Mouse (Mus musculus) thymus, adult 2 months (tissue): ENCODE measurements around the gene Fbxo40. TPM values are rescaled to one million over a fixed set of nuclear protein-coding genes. Genes with fewer than 3 reads are reported as not detected.

ENCODE experiments used
- DNase-seq: peaks from one replicate; pipeline ENCODE4 v3.0.0; 2021
- H3K27ac ChIP-seq: fragments of 200-500 bp; 2 replicates; pipeline ENCODE4 v1.5.1; 2012; ENCODE audit warnings: low read length, control low read depth; ENCODE audit not compliant: control insufficient read depth, insufficient read depth
- H3K27me3 ChIP-seq: fragments of 200-500 bp; 2 replicates; pipeline ENCODE4 v1.6.1; 2012; ENCODE audit warnings: mild to moderate bottlenecking, low read length, moderate library complexity, mixed read lengths; ENCODE audit not compliant: control insufficient read depth, insufficient read depth
- H3K36me3 ChIP-seq: fragments of 200-500 bp; 2 replicates; pipeline ENCODE4 v1.6.1; 2012; ENCODE audit warnings: mild to moderate bottlenecking, low read length, moderate library complexity; ENCODE audit not compliant: control insufficient read depth, insufficient read depth
- H3K4me1 ChIP-seq: fragments of 200-500 bp; replicated peaks from 2 replicates; pipeline ENCODE4 v1.6.1; 2012; ENCODE audit warnings: low read length; ENCODE audit not compliant: control insufficient read depth, insufficient read depth
- H3K4me3 ChIP-seq: fragments of 200-500 bp; 2 replicates; pipeline ENCODE4 v1.5.1; 2012; ENCODE audit warnings: mild to moderate bottlenecking, low read length, control low read depth, moderate library complexity; ENCODE audit not compliant: control insufficient read depth, insufficient read depth
- CTCF ChIP-seq: fragments of 200-500 bp; IDR thresholded peaks from 2 replicates; pipeline ENCODE4 v1.5.1; 2012; ENCODE audit warnings: mild to moderate bottlenecking, control low read depth, low read length, moderate library complexity, borderline replicate concordance; ENCODE audit not compliant: control insufficient read depth, poor library complexity, insufficient read depth; ENCODE audit errors: extremely low read depth
- POLR2A ChIP-seq: fragments of 200-500 bp; IDR thresholded peaks from 2 replicates; pipeline ENCODE4 v1.6.1; 2012; ENCODE audit warnings: mild to moderate bottlenecking, low read length, control low read depth, moderate library complexity; ENCODE audit not compliant: control insufficient read depth, poor library complexity, insufficient read depth; ENCODE audit errors: extremely low read depth
- WGBS: fragments of 180-500 bp; shearing (Covaris S2); methylation state at CpG from one replicate; pipeline ENCODE4 v1.1.7; 2018; 5-methylcytosine and 5-hydroxymethylcytosine counted together
- polyA plus RNA-seq: library from polyadenylated mRNA; depleted of rRNA; stranded (reverse); fragments of >200 nt; gene quantifications from 2 replicates; pipeline ENCODE4 v1.2.3, GENCODE M21; 2012; rRNA removed

Fbxo40 gene
- polyA plus RNA-seq, 1 experiment = 2.3 TPM

GRCm38 (mm10) chr16:36918505-36918904, 71.8 kb downstream of the Fbxo40 start:
- Histone ChIP-seq H3K27ac (no peak overlapping the region), H3K36me3 (peaks cover 20% of the 10 kb centered on the region), H3K4me1 (peaks cover 9% of the 10 kb centered on the region), H3K27me3 (no peaks in the 10 kb centered on the region), H3K4me3 (no peak overlapping the region)
- TF ChIP-seq POLR2A (no peak), CTCF (no peak)
- no peak for DNase-seq
- 98% methylated on average over 10 of the region's 10 CpGs for WGBS

GRCm38 (mm10) chr16:36914195-36914594, 76.1 kb downstream of the Fbxo40 start:
- DNase-seq = no peak
- H3K36me3 ChIP-seq = peaks cover 15% of the 10 kb centered on the region
- H3K4me3 ChIP-seq = no peak overlapping the region
- no peaks in the 10 kb centered on the region for H3K27me3 ChIP-seq
- H3K4me1 ChIP-seq = no peaks in the 10 kb centered on the region
- no peak for TF ChIP-seq POLR2A
- no peak for TF ChIP-seq CTCF
- no peak overlapping the region for H3K27ac ChIP-seq
- WGBS = 90% methylated on average over 5 of the region's 5 CpGs

Other genes with a start within 250 kb of the Fbxo40 start
- gene Slc15a2, start 205.5 kb downstream of the Fbxo40 start, polyA plus RNA-seq = 5.5 and 7.1 TPM in 2 replicates
- 2.6 and 4.1 TPM in 2 replicates for gene Iqcb1, start 162.1 kb downstream of the Fbxo40 start, polyA plus RNA-seq
- gene Eaf2, start 115.5 kb downstream of the Fbxo40 start, polyA plus RNA-seq = 0.65 and 1.2 TPM in 2 replicates
- gene Golgb1, start 115.3 kb downstream of the Fbxo40 start, polyA plus RNA-seq = 46.6 and 47.6 TPM in 2 replicates
- 118 and 132 TPM in 2 replicates for gene Hcls1, start 55.5 kb downstream of the Fbxo40 start, polyA plus RNA-seq
- gene Polq, start 21.3 kb upstream of the Fbxo40 start, polyA plus RNA-seq = 2.3 and 2.5 TPM in 2 replicates